Mouse (Mus musculus): Measurements from ENCODE around the gene Cyp2j6.

DNA sequence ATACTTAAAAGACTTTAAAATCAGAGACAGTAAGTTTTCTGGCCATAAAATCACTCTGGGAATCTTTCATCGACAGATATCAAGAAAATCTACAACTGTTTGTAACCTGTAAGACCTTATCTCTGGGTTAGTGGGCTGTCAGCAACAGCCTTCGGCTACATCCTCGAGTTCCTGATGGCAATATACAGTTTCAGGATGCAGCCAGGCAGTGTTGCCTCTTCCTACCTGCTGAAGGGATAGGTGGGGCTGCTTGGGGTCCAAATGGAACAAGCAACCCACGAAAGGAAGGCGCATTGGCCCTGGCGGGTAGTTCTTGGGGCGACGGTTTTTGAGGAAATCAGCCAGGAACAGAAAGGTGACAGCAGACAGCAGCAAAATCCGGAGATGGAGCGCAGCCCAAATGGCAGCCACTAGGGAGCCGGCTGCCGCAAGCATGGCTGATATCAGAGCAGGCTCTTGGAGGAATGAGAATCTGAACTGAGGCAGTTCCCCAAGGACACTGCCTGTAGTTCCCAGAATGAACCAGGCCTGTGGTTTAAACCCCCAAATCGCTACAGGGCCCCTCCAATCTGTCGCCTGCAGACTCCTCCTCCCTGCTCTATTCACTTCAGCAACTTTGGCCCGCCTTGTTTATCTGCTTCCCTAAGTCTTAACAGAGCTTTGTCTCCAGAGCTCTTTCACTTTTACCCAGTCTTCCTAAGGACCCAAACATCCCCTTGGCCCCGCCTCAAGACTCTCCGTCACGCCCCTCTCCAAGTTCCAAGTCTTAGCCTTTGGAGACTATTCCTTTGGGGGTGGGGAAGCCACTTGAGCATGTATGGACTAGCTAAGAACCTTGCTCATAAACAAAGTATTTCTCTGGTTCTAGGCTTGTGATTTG is 37.7 kb upstream of the Cyp2j6 start, which contains the start of gene Cyp2j9:
- no peak for TF ChIP-seq CTCF (IDR thresholded peaks at IDR 0.05; ENCODE audit: control insufficient read depth, insufficient read depth, low read length)
- TF ChIP-seq POLR2A (IDR thresholded peaks at IDR 0.05; ENCODE audit: borderline replicate concordance, control insufficient read depth, low read depth, low read length), result no peak
